Mouse (Mus musculus) heart, adult 2 months (tissue): ENCODE results near the gene Ces2b.

Experiments
- CTCF ChIP-seq: fragments of 200-600 bp; IDR thresholded peaks from 2 replicates; pipeline ENCODE4 v1.8.1; 2022; ENCODE audit warnings: antibody characterized with exemption, mild to moderate bottlenecking, moderate library complexity
- EP300 ChIP-seq: fragments of 200-500 bp; IDR thresholded peaks from 2 replicates; pipeline ENCODE4 v1.6.1; 2011; ENCODE audit warnings: low read depth, low read length, control low read depth; ENCODE audit not compliant: insufficient read depth

- TF ChIP-seq CTCF (peak; percentile 78), EP300 (no peak)
These were observed 41.3 kb upstream of the Ces2b start for GRCm38 (mm10) chr8:104789886-104790680.
